Mouse (Mus musculus) E14TG2a.4 (cell line): ENCODE data around the gene Dnase2a.

Source experiments
- CTCF ChIP-seq: conservative IDR thresholded peaks from 2 replicates; pipeline ENCODE4 v1.5.1; 2014; ENCODE audit warnings: low read length
- NANOG ChIP-seq: IDR thresholded peaks from 2 replicates; pipeline ENCODE4 v1.6.1; 2014; ENCODE audit warnings: borderline replicate concordance, low read length, mixed read lengths
- POU5F1 ChIP-seq: IDR thresholded peaks from 2 replicates; pipeline ENCODE4 v1.6.1; 2014; ENCODE audit warnings: low read length, borderline replicate concordance

DNA sequence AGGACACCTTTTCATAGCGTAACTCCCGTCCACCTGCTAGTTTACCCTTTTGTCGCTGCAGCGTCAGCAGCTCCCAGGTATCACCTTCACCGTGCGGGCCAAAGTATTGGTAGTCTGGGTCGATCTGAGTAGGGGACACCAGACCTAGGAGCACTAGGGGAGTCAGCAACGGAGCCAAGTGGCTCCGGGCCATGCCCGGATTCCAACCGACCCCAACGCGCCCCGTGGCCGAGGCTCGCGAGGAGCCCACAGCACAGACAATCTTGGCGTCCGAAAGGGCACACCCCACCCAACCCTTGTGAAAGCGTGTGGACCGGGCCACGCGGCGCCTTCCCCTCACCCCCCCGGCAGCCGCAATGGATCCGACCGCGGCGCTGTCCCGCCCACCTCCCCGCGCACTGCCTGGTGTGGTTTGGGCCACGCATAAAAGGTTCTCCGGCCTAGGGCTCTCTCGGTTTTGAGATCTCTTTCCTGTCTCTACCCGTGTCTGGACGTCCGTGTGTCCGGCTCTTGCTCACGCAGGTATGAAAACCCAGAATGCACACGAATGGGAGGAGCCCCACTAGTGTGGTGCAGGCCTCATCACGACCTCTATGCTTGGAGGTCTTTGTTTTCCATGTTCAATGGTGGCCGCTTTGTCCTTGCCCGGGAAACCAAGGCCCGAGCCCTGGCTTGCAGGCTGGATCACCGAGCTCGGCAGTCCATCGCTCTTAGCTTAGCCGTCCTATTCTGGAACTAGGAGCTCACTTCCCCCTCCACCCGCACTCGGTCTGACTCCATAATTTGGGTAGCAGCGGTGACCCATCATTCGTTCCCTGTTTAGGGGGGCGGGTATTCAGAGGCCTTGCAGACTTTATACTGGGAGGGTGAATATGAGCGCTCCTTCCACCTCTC lies 61.1 kb downstream of the Dnase2a start, which contains the start of the genes Gm49661, Prdx2 and Rnaseh2a:
- TF ChIP-seq CTCF (no peak), NANOG (no peak), POU5F1 (no peak)
